Mouse (Mus musculus) embryonic stem cell, embryonic (primary cell): ENCODE results near the gene Nptx1.

Source experiments
- CTCF ChIA-PET, 4 experiments: fragments of 300-600 bp in 2 of 4; fragments of 350-600 bp in 2 of 4; sonication (Branson Sonifier 250); formaldehyde crosslinking; loops; one replicate each; lab custom pipeline; 2022; ENCODE audit warnings: inconsistent platforms in 2 of 4; lab: Charles Lee
- POLR2A ChIA-PET, 4 experiments: fragments of 300-600 bp in 2 of 4; fragments of 350-600 bp in 2 of 4; sonication (Branson Sonifier 250); formaldehyde crosslinking; loops; one replicate each; lab custom pipeline; 2022; ENCODE audit warnings: antibody characterized with exemption in 4 of 4, inconsistent platforms in 1 of 4; lab: Charles Lee

Gene Nptx1

DNA sequence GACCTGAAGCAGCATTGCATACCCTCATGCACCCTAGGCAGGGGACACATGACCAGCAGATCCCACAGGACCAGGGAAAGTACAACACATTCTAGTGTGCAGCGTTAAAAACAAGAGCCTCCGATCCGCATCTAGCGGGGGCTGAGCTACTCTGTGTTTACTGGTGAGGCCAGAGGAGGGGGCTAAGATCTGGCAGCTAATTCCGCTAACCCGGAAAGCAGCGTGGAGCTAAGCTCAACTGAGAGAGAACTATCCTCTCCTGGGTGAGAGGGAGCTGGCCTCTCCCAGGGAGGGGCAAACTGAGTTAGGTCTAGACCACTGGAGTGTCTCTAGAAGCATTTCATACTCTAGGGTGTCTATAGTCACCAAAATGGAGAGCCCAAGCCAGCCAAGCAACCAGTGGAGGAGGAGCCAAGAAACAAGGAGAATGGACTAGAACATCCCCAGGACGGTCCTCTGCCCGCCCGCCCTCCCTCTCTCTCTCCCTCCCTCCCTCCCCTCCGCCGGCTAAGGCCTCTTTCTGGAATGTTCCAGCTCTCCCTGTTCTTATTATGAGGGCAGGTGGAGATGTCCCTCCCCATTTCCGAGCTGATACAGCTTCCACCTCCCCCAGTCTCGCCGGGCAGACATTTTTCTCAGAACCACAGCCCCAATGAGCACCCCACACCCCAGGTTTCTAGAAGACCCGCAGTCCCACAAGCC is 3.6 kb downstream of the Nptx1 start:
- POLR2A ChIA-PET = interaction anchor here in 2 of 4 experiments (0.7 to 1.6 kb wide), 16 partner anchors 9 to 399 kb away, joined by 3 to 6 read pairs (median 3); partner anchors contain the start of gene Baiap2 (in 1 of the 2)
- CTCF ChIA-PET = interaction anchor here in 3 of 4 experiments (0.5 to 1.0 kb wide), 3 partner anchors 28 to 76 kb away, joined by 3 to 4 read pairs (median 3); no protein-coding TSS in a partner anchor

DNA sequence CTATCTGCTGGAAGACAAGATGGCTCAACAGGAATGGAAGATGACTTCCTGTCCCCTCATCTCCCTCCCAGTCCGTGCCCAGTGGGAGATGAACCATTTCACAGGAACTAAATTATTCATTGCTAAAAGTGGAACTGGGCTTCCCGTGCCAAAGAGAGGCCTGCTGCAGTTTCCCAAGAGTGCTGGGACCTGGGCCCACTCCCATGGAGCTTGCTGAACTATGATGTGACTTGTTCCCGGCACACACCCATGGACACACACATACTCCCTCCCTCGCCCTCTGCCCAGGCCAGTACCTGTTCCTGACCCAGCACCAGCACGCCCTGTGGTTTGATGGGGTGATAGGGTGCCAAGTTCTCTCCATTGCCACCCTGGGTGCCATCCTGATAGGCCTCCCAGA is 4.7 kb downstream of the Nptx1 start:
- POLR2A ChIA-PET = interaction anchor here in 1 of 4 experiments (1.4 kb wide), 1 partner anchor 14 kb away, joined by 3 read pairs; no protein-coding TSS in a partner anchor
- CTCF ChIA-PET = interaction anchor here in 1 of 4 experiments (1.0 kb wide), 1 partner anchor 74 kb away, joined by 3 read pairs; no protein-coding TSS in a partner anchor

DNA sequence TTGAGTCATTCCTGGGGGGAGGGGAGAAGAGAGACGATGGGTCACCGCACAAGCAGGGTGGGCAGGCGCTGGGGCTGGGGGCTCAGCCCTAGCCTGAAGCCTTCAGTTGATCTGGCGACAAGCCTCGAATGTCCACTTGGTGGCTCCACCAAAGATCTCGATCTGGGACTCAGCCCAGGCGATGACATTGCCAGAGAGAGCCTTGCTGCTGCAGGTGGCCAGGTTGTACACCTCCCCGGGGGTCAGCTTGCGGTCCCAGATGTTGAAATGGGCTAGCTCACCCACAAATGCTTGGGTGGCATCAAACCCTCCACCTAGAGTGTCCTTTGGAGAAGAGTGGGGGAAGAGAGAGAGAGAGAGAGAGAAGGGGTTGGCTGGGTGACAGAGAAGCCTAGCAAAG is 5.2 kb downstream of the Nptx1 start:
- ChIA-PET POLR2A (no interaction called here), CTCF (interaction anchor here in 1 of 4 experiments (1.0 kb wide), 1 partner anchor 74 kb away, joined by 3 read pairs; no protein-coding TSS in a partner anchor)

DNA sequence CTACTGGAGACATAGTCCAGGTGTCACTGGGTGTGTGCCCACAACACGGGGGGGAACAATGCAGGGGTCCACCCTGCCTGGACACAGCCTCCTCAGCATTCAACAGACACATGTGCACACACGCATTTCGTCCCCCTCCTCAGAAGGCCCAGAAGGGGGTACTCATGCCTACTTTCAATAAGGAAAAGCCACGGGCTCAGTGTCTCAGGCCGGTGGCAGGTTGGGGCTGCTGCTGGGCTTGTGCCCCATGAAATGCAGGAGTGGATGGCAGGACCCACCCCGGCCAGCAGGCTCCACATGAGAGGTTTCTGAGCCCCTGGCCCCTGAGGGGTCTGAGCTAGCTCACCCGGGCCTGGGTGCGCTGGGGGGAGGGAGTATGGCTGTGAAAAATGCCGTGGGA is 6.5 kb downstream of the Nptx1 start:
- CTCF ChIA-PET = no interaction called here
- POLR2A ChIA-PET = no interaction called here

DNA sequence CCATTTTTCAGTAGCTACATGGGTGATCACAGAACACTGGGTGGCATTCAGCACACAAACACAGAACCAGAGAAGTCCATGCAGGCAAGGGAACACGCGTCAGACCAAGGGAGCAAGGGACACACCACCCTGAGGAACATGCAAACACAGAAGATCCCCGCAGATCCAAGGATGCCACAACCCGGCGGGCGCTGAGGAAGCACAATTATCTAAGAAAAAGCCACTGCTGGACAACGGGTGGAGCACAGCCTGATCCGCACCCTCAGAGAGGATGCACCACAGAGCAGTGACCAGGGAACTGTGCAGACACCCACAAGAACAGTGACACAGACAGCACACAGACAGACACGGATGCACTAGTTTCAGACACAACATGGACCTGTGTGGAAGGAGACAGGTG is 7.0 kb downstream of the Nptx1 start:
- CTCF ChIA-PET = no interaction called here
- POLR2A ChIA-PET = interaction anchor here in 1 of 4 experiments (0.6 to 1.3 kb wide), 2 partner anchors 25 to 91 kb away, joined by 4 to 5 read pairs; no protein-coding TSS in a partner anchor

DNA sequence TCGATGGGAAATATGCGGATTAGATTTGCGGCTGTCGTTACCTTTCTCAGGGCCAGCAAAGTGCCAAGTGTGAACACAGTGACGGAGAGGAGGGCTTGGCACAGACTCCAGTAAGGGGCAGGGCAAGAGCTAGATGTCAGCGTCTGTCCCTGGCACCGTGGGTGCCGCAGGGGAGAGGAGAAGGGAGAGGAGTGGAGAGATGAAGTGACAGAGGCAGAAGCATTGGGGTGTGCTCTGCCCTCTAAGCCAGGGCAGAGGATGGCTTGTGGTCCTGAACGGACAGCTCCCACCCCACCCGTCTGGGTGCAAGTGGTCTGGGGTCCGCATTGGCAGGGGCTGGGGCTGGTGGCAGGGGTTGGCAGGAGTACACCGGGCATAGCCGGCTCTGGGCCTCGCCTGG is 7.6 kb downstream of the Nptx1 start:
- POLR2A ChIA-PET = interaction anchor here in 1 of 4 experiments (0.6 to 1.3 kb wide), 2 partner anchors 25 to 91 kb away, joined by 4 to 5 read pairs; no protein-coding TSS in a partner anchor
- CTCF ChIA-PET = no interaction called here

DNA sequence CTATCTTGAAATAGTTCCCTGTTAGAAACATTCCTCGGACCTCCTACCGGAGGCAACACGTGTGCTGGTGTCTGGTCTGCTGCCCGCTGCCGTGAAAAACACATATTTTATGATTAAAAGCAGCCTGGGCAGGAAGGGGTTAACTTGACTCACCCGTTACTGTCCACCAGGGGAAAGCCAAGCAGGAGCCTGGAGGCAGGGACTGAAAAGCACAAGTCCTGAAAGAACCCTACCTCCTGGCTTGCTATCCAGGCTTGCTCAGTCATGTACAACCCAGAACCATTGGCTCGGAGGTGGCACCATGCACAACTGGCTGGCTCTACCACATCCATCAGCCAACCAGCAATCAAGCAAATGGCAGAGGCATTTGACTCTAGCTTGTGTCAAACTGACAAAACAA is 13.8 kb downstream of the Nptx1 start:
- ChIA-PET CTCF (interaction anchor here in 1 of 4 experiments (1.3 kb wide), 1 partner anchor 12 kb away, joined by 3 read pairs; no protein-coding TSS in a partner anchor), POLR2A (interaction anchor here in 3 of 4 experiments (0.6 to 1.3 kb wide), 4 partner anchors 9 to 215 kb away, joined by 3 to 7 read pairs (median 4); no protein-coding TSS in a partner anchor)

DNA sequence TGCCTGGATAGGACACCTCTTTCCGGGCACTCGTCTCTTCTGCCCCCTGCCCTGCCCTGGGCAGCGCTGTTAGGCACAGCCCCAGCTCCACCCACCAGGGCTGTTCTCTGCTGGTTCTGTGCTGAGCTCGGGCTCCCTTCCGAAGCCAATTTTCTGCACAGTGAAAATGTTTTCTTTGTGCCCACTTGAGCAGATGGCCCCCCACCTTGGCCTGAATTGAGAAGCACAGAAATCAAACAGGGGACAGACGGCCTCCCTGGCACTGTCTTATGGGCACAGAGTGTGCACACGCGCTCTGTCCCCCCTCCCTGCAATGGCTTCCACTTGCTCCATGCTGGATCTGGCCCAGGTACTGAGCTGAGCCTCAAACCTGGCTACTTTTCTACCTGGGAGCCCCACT is 15.1 kb downstream of the Nptx1 start:
- POLR2A ChIA-PET = interaction anchor here in 3 of 4 experiments (0.5 to 1.3 kb wide), 4 partner anchors 8 to 1077 kb away, joined by 3 to 5 read pairs (median 4); no protein-coding TSS in a partner anchor
- CTCF ChIA-PET = interaction anchor here in 1 of 4 experiments (0.5 to 0.6 kb wide), 2 partner anchors 139 to 1658 kb away, joined by 3 read pairs; no protein-coding TSS in a partner anchor

DNA sequence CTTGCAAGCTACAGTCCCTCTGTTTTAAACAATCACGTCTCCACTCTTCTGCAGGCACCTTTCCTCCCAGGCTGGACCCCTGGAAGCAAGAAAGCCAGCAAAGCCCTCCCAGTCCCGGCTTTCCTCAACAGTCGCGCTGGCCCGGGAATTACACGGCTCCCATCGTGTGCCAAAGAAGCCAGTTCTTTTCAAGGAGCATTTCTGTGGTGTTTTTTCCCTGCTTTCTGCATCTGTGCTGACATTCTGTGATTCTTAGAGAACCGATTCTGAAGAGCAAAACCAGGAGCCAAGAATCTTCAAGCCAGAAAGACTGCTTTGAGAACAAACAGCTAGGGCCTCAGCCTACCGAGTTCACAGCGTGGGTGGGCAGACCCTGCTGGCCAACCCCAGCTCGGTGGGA is 18.6 kb downstream of the Nptx1 start:
- ChIA-PET CTCF (interaction anchor here in 1 of 4 experiments (1.2 kb wide), 1 partner anchor 25 kb away, joined by 4 read pairs; no protein-coding TSS in a partner anchor), POLR2A (interaction anchor here in 1 of 4 experiments (1.1 kb wide), 1 partner anchor 38 kb away, joined by 3 read pairs; the partner anchor contains the start of gene Endov)

DNA sequence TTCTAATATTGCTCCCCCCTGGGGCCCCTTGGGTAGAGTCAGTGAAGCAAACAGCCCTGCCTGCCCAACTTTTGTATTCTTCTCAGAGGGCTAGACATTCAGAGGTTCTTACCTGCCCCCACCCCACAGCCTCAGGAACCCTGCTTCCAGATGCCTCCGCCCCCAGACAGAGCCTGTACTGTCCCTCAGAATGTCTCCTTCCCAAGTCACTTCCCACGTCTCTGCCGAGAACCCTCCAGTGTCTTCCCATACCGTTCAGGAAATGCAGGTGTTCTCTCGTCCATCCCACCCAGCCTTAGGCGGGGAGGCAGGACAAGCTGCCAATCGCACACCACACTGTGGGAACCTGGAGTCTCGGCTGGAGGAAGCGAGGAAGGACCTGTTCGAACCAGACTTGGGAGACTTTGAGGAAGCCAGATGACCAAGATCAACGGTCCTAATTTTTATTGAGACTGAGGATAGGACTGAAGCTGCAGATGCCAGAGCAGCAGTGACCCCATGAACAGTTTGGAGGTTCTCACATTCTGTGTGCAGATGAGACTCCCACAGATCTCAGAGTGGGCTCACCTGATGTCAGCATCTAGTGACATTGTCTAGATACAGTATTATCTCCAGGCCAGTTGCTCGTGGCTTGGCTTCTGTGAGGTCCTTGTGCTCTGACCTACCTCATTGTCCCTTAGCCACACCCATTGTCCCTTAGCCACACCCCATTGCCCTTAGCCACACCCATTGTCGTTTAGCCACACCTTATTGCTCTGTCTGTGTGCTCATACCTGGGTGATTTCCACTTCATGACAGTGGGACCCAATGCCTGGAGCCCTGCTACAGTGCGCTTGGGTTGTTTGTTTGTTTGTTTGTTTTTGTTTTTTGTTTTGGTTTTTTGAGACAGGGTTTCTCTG is 21.2 kb downstream of the Nptx1 start:
- CTCF ChIA-PET = interaction anchor here in 1 of 4 experiments (0.9 kb wide), 1 partner anchor 40 kb away, joined by 3 read pairs; no protein-coding TSS in a partner anchor
- POLR2A ChIA-PET = interaction anchor here in 2 of 4 experiments (0.6 to 2.5 kb wide), 7 partner anchors 10 to 364 kb away, joined by 3 to 8 read pairs (median 4); partner anchors contain the start of gene Nptx1 (in 1 of the 2)

DNA sequence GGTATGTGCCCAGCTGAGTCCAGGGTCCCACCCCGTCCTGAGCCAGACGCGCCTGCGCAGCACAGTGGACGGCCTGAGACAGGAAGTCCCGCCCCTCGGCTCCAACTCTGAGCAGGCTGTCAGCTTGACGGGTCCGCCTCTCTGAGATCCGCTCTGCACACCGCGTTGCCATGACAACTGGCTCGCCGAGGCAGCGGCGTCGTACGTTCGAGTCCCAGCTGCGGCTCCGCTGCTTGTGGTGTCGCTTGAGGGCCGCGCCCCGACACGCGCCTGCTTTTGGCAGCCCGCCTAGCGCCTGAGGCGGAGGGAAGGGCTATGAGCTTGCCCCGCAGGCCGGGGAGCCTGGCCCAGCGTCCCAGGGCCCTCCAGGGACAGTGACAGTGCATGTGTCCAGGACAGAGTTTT is 23.0 kb downstream of the Nptx1 start:
- CTCF ChIA-PET = interaction anchor here in 3 of 4 experiments (0.5 to 1.1 kb wide), 7 partner anchors 10 to 384 kb away, joined by 3 to 8 read pairs (median 3); no protein-coding TSS in a partner anchor

DNA sequence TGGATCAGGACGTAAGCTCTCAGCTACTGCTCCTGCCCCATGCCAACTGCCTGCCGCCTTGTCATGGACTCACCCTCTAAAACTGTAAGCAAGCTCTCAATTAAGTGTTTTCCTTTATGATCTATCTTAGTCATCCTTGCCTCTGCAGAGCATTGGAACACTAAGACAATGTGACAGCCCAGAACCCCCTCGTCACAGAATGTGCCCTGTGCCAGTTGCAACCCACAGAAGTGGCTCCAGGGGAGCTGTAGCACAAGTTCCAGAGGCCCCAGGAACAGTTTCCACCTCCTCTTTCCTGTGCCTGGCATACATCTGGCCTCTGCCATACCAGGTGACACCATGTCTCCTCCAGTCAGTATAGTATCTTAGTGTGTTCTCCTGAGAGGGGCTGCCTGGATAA is 24.2 kb downstream of the Nptx1 start:
- ChIA-PET CTCF (interaction anchor here in 1 of 4 experiments (1.1 kb wide), 1 partner anchor 490 kb away, joined by 3 read pairs; no protein-coding TSS in a partner anchor), POLR2A (interaction anchor here in 1 of 4 experiments (0.6 kb wide), 1 partner anchor 361 kb away, joined by 3 read pairs; no protein-coding TSS in a partner anchor)

More for the DNA sequence above, 23.0 kb downstream of the Nptx1 start:
- POLR2A ChIA-PET = interaction anchor here (0.7 to 2.5 kb wide), 11 partner anchors 8 to 864 kb away, joined by 3 to 7 read pairs (median 4); no protein-coding TSS in a partner anchor

DNA sequence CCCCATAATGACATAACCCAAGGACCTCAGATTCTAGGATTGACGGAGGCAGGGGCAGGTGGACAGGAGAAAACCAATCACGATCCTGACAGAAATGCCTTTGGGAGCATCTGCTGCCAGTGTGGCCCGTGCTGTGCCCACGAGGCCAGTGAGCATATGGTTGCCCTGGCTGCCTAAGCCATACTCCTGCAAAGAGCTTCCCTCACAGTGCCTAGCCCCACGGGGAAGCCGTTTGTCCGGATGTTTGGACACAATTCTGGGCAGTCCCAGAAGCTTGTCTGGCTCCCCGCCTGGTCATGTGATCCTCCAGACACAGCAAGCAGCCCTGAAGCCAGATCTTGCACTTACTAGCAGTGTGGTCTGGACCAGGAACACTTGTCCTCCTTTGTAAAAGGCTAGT is 24.8 kb downstream of the Nptx1 start:
- CTCF ChIA-PET = interaction anchor here in 1 of 4 experiments (1.1 kb wide), 1 partner anchor 491 kb away, joined by 3 read pairs; no protein-coding TSS in a partner anchor
- POLR2A ChIA-PET = interaction anchor here in 1 of 4 experiments (0.6 kb wide), 1 partner anchor 361 kb away, joined by 3 read pairs; no protein-coding TSS in a partner anchor

DNA sequence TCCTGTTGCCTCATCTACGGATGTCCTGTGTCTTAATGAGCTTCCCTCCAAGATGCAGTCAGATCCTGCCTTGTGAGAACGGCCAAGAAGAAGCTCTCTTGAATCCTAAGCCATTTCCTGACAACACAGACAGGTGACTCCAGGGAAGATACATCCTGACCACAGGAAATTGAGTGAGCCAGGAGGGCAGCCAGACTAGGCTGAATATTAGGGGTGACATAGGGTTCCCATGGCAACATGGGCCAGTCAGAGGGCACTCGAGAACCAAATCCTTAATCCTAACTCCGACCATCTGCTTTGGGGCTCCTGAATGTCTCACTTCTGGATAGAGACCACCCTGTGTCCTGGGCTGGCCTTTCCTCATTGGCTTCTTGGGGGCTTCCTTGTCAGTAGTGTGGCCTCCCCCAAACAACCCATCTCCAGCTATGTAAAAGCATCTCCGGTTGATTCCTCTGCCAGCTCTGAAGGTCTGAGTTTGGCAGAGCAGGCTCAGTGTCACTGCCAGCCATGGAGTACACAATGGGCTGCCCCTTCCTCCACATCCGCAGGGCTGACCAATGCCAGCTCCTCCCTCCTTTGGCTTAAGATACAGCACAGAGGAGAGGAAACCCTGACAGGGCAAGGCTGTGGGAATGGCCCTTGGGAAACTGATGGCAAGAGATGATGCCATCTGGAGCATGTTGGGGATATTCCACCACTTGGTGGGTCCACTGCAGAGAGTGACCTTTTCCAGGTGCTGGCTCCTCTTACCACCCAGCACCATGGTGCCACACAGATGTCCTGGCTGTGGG is 25.4 kb downstream of the Nptx1 start:
- ChIA-PET CTCF (interaction anchor here in 1 of 4 experiments (1.7 kb wide), 1 partner anchor 273 kb away, joined by 3 read pairs; no protein-coding TSS in a partner anchor), POLR2A (interaction anchor here in 1 of 4 experiments (0.9 to 1.1 kb wide), 2 partner anchors 9 to 22 kb away, joined by 4 read pairs; no protein-coding TSS in a partner anchor)

DNA sequence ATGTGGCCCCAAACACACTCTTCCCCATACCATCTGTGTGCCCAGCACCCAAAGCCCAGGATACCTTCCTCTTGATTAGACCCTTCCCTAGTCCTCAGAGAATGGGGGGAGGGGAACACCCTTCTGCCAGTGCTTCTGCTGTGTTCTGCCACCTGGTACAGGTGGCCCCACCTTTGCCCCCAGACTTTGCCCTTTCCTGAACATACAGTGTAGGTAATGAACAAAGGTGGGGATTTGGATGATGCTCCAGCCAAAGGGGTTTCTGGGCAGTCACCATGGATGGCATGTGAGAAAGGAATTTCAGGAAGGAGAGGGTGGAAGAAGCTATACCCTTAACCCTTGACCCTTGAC is 26.9 kb downstream of the Nptx1 start:
- POLR2A ChIA-PET = no interaction called here
- CTCF ChIA-PET = interaction anchor here in 2 of 4 experiments (1.3 to 1.7 kb wide), 2 partner anchors 17 to 272 kb away, joined by 3 read pairs; no protein-coding TSS in a partner anchor

DNA sequence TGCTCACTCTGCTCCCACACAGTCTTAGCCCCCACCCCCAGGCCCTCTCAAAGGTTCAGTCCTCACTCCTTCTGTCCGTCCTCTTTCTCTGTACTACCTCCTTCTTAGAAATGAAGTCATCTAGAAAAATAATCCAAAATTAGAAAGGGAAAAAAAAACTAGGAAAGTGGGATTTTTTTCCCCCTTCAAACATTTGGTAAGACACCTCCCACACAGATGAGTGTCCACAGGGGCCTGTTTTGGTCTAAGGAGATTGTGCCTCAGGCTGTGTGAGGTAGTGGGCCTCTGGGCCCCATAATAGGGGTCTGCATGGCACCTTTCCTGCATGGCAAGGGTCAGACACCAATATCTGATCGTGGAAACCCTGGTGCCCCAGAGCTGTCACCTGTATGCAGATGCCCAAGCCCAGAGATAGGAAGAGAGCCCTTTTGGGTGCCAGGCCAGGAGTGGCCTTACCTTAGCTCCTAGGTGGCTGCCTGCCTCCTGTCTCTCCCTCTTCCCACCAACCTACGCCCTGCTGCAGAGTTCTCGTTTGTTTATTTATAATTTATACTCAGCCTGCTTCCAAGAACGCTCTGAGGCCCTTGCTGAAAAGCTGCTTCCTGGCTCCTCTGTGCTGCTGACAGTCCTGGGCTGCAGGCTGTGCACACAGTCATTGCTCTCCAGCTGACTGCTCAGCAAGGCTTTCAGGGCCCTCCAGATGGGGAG is 27.4 kb downstream of the Nptx1 start:
- CTCF ChIA-PET = interaction anchor here in 2 of 4 experiments (1.3 to 1.7 kb wide), 2 partner anchors 16 to 271 kb away, joined by 3 read pairs; no protein-coding TSS in a partner anchor

More for the DNA sequence above, 27.4 kb downstream of the Nptx1 start:
- POLR2A ChIA-PET = no interaction called here
